Mouse (Mus musculus) limb, embryonic 14.5 days (tissue): ENCODE results near the gene Tet3. TPM values are rescaled to one million over a fixed set of nuclear protein-coding genes. Genes with fewer than 3 reads are reported as not detected.

Source experiments
- ATAC-seq: fragments of 200-750 bp; cut with Nextera tagmentation; 2 replicates; pipeline ENCODE4 v1.8.0; 2017; ENCODE audit warnings: low read depth, moderate number of reproducible peaks, moderate TSS enrichment; ENCODE audit not compliant: low FRiP score
- DNase-seq: peaks from one replicate; pipeline ENCODE4 v3.0.0-alpha.2; 2015; ENCODE audit warnings: low spot score
- H3K27ac ChIP-seq: fragments of 300-500 bp; sonication (generic); replicated peaks from 2 replicates; pipeline ENCODE4 v1.5.1; 2014; ENCODE audit warnings: low read depth, mild to moderate bottlenecking, low read length, moderate library complexity, mixed read lengths
- H3K27me3 ChIP-seq: fragments of 300-500 bp; sonication (generic); 2 replicates; pipeline ENCODE4 v1.6.1; 2014; ENCODE audit warnings: low read length, mixed read lengths; ENCODE audit not compliant: control insufficient read depth, insufficient read depth
- H3K36me3 ChIP-seq: fragments of 300-500 bp; sonication (generic); 2 replicates; pipeline ENCODE4 v1.6.1; 2014; ENCODE audit warnings: mild to moderate bottlenecking, low read length, moderate library complexity, mixed read lengths; ENCODE audit not compliant: control insufficient read depth, insufficient read depth
- H3K4me1 ChIP-seq: fragments of 300-500 bp; sonication (generic); 2 replicates; pipeline ENCODE4 v1.6.1; 2014; ENCODE audit warnings: antibody characterized with exemption, low read length, mixed read lengths; ENCODE audit not compliant: control insufficient read depth, insufficient read depth
- H3K4me2 ChIP-seq: fragments of 300-500 bp; sonication (generic); replicated peaks from 2 replicates; pipeline ENCODE4 v1.6.1; 2014; ENCODE audit warnings: low read depth, mild to moderate bottlenecking, low read length, moderate library complexity; ENCODE audit not compliant: severe bottlenecking
- H3K4me3 ChIP-seq: fragments of 300-500 bp; sonication (generic); replicated peaks from 2 replicates; pipeline ENCODE4 v1.5.1; 2014; ENCODE audit warnings: low read length
- H3K9ac ChIP-seq: fragments of 300-500 bp; sonication (generic); 2 replicates; pipeline ENCODE4 v1.6.1; 2014; ENCODE audit warnings: mild to moderate bottlenecking, low read depth, low read length, moderate library complexity; ENCODE audit not compliant: severe bottlenecking
- H3K9me3 ChIP-seq: fragments of 300-500 bp; sonication (generic); 2 replicates; pipeline ENCODE4 v1.6.1; 2016; ENCODE audit warnings: low read length; ENCODE audit not compliant: control insufficient read depth
- POLR2A ChIP-seq: fragments of 200-500 bp; IDR thresholded peaks from 2 replicates; pipeline ENCODE4 v1.8.0; 2012; ENCODE audit warnings: inconsistent platforms, mild to moderate bottlenecking, moderate library complexity, borderline replicate concordance; ENCODE audit not compliant: insufficient read depth, insufficient read length; ENCODE audit errors: extremely low read depth
- WGBS: fragments of 180-500 bp; shearing (Covaris S2); extraction: QIAGEN DNeasy Blood & Tissue Kit; methylation state at CpG from one replicate; pipeline ENCODE4 v1.1.7; 2014; 5-methylcytosine and 5-hydroxymethylcytosine counted together
- polyA plus RNA-seq, 2 experiments: library from polyadenylated mRNA; depleted of rRNA in 1 of 2; stranded (reverse) in 1 of 2; unstranded in 1 of 2; fragments of >200 nt; fragmentation: Nextera tagmentation in 1 of 2; extraction: Ambion mirVana in 1 of 2; gene quantifications; 2 replicates each; pipeline versions ENCODE4 v1.2.1 to v1.2.3; 2012 to 2014

Gene Tet3
- polyA plus RNA-seq, 2 experiments = 21.1 to 44.3 TPM

DNA sequence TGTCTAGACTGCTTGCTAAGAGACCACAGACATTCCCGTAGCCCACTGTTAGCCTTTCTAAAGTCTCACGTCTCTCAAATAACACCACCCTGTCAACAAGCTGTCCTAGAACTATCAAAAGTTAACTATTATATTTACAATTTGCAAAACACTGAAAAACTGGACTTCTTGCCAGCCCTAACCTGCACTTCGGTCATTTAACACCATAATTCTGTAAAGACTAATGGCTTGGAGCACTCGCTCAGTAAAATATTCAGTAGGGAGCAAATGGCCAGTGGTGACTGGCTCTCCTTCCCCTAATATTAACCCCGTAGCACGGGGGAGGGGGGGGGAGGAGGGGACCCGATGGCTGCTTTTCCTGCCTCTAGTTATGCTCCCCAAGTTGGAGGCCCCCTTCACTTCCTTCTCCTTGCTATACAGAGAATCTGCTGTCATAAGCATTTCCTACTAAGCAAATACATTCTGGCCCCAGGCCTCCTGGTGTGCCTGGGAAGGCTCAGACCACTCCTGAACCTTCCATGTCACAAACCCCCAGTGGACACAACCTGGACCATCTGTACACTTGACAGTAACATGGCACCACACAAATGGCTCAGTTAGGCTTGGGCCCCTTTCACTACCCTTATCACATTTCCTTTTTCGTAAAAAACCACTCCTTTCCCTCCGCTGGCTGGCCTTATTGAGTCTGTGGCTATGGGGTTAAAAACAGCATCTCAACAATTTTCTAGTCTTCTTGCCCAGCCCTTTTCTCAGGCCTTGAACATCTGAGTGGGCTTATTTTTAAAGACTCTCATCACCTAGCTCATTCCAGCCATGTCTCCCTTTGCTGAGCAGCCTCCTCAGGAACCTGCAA lies 8.2 kb downstream of the Tet3 start:
- H3K27me3 ChIP-seq = no peaks in the 10 kb centered on the region
- H3K27ac ChIP-seq = no peak overlapping the region
- TF ChIP-seq POLR2A = no peak
- ATAC-seq (no peak), DNase-seq (no peak)
- H3K36me3 ChIP-seq = peaks cover 32% of the 10 kb centered on the region
- peaks cover 61% of the 10 kb centered on the region for H3K4me1 ChIP-seq
- H3K9ac ChIP-seq = no peak overlapping the region
- no peak overlapping the region for H3K4me3 ChIP-seq
- WGBS = 54% methylated on average over 9 of the region's 9 CpGs
- H3K9me3 ChIP-seq = no peaks in the 10 kb centered on the region
- H3K4me2 ChIP-seq = 0 out of 2 replicates have a peak overlapping the region, but pooled peaks have one; percentile 1

DNA sequence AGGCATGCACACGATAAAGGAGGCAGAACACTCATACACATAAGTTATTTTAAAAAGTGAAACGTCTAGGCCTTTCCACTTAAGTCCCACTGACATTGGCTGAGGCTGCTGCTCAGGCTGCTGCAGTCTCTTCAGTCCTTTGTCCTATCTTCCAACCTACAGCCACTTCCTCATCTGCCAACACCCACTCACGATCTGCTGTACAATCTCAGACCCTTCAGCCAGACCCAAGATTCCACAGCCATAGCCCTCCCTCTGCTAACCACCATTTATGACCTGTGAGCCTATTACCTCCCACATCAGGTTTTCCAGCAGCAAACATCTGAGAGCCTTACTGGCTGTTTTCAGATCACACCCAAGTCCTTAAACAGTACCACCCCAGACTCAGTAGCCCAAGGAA lies 9.4 kb downstream of the Tet3 start:
- peaks cover 36% of the 10 kb centered on the region for H3K36me3 ChIP-seq
- 34% methylated on average over 3 of the region's 3 CpGs for WGBS
- H3K27ac ChIP-seq = no peak overlapping the region
- DNase-seq (no peak), ATAC-seq (no peak)
- no peak overlapping the region for H3K4me3 ChIP-seq
- peaks cover 58% of the 10 kb centered on the region for H3K4me1 ChIP-seq
- H3K9ac ChIP-seq = no peak overlapping the region
- no peak for TF ChIP-seq POLR2A
- no peak overlapping the region for H3K4me2 ChIP-seq
- no peaks in the 10 kb centered on the region for H3K27me3 ChIP-seq
- no peaks in the 10 kb centered on the region for H3K9me3 ChIP-seq

DNA sequence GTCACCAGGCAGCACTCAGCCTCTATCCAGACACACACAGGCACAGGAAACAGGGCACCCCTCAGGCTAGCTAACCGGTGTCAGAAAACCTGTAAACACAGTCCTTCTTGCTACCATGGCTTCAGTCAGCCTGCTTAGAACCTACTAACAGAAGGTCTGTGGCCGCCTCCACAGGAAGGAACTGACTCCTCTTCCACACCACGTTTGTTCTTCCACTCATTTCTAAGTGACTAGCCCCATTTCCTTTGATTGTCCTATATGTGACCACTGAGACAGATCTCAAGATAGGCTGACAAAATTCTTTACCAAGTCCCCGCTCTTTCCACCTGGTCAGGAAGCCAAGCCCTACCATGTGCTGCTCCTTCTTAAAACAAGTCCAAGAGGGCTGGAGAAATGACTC lies 10.0 kb downstream of the Tet3 start:
- Histone ChIP-seq H3K9ac (no peak overlapping the region), H3K27me3 (no peaks in the 10 kb centered on the region), H3K4me1 (peaks cover 58% of the 10 kb centered on the region), H3K9me3 (no peaks in the 10 kb centered on the region), H3K4me2 (no peak overlapping the region), H3K36me3 (peaks cover 36% of the 10 kb centered on the region), H3K4me3 (no peak overlapping the region), H3K27ac (no peak overlapping the region)
- ATAC-seq = no peak
- no peak for TF ChIP-seq POLR2A
- no peak for DNase-seq
- 70% methylated on average over 4 of the region's 4 CpGs for WGBS

DNA sequence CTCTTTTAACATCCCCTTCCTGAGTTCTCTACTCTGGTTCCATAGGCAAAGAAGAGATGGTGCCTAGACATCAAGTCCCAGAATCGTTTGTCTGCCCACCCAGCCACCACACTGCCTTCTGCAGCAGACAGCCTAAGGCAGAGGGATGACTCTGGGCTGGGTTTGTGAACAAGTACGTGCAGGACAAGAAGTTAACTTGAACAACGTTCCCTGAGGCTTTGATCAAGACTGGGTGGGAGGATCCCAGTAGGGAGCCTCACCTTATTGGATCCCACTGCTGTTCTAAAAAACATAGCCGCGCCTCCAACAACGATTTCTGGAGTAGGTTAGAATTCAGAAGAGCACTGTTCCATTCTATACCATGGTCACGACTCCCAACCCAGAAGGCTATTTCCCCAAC lies 11.9 kb downstream of the Tet3 start:
- peaks cover 36% of the 10 kb centered on the region for H3K36me3 ChIP-seq

DNA sequence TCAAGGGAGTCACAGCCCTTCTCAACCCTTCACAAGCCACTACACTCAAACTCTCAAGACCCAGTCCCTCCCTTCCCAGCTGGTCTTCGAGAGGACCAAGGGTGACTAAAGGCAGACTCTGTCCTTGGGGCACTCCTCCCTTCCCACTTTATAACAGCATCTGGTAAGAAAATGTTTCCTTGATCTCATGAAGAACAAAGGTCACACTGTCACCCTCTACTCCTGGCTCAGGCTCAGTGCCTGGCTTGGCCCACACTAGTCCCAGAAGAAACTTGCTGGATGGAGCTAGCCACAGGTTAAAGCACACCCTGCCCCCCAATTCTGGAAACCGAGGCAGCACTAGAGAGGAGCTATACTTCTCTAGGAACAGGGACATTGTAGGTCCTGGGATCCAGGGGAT lies 13.1 kb downstream of the Tet3 start:
- Histone ChIP-seq H3K4me1 (peaks cover 53% of the 10 kb centered on the region), H3K9me3 (no peaks in the 10 kb centered on the region), H3K4me3 (no peak overlapping the region), H3K9ac (no peak overlapping the region), H3K4me2 (no peak overlapping the region), H3K27ac (no peak overlapping the region), H3K27me3 (no peaks in the 10 kb centered on the region), H3K36me3 (peaks cover 28% of the 10 kb centered on the region)
- WGBS = 59% methylated on average over 2 of the region's 2 CpGs
- no peak for TF ChIP-seq POLR2A
- no peak for DNase-seq
- ATAC-seq = no peak

More for the DNA sequence above, 11.9 kb downstream of the Tet3 start:
- Histone ChIP-seq H3K27me3 (no peaks in the 10 kb centered on the region), H3K4me3 (no peak overlapping the region), H3K9me3 (no peaks in the 10 kb centered on the region), H3K9ac (no peak overlapping the region), H3K27ac (no peak overlapping the region), H3K4me2 (no peak overlapping the region), H3K4me1 (peaks cover 60% of the 10 kb centered on the region)
- no peak for TF ChIP-seq POLR2A
- ATAC-seq = no peak
- peak; percentile 25 for DNase-seq
- WGBS = 64% methylated on average over 7 of the region's 7 CpGs
